Mouse (Mus musculus) kidney, adult 2 months (tissue): ENCODE measurements around the gene Jup.

Experiments used
- CTCF ChIP-seq: fragments of 200-500 bp; conservative IDR thresholded peaks from 2 replicates; pipeline ENCODE4 v1.5.1; 2011; ENCODE audit warnings: low read depth, mild to moderate bottlenecking, control low read depth, low read length, moderate library complexity, mixed read lengths; ENCODE audit not compliant: insufficient read depth, insufficient read length
- POLR2A ChIP-seq: fragments of 200-500 bp; IDR thresholded peaks from one replicate; pipeline ENCODE4 v1.6.1; 2011; ENCODE audit warnings: low read depth, low read length, control low read depth

DNA sequence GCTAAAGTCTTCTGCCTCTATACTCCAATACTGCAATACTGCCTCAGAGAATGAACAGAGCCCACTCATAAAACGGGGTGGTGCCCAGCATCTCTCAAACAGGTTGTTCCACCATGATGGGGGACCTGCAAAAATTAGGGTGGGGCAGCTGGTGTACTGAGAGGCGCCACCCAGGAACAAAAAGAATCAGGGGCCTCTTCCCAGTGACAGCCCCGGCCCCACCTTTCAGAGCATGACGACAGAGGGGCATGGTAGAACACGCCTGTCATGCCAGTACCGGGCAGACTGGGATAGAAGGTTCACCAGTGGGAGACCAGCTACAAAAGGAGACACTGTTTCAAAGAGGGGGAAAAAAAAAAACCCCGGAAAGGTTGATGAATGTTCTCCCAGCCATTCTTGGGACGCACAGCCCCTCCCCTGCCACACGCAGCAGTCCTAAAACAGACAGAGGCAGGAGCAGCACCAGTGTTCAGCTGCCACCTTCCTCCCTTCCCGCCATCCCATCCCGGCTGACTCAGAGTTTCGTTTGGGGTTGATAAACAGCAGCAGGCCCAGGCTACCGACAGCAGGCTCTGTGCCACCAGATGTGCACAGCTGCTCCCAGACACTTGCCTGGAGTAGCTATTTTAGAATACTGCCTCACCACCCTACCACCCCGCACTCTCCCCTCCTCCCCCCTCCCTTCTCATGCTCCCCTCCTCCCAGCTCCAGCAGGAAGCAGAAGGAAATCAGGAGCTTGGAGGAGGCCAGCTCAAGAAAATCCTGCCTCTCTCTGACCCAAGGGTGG, 9.8 kb downstream of the Jup start:
- TF ChIP-seq CTCF, result no peak
- no peak for TF ChIP-seq POLR2A
